Mouse (Mus musculus) CD4-positive naive resting alpha-beta T cell, adult 57 days (primary cell): ENCODE data around the gene Elavl2. TPM values are rescaled to one million over a fixed set of nuclear protein-coding genes. Genes with fewer than 3 reads are reported as not detected.

Experiments
- total RNA-seq: library from RNA; stranded (reverse); gene quantifications from one replicate; pipeline ENCODE4 v1.2.4, GENCODE M21; 2023

Elavl2 gene
- not detected for total RNA-seq

DNA sequence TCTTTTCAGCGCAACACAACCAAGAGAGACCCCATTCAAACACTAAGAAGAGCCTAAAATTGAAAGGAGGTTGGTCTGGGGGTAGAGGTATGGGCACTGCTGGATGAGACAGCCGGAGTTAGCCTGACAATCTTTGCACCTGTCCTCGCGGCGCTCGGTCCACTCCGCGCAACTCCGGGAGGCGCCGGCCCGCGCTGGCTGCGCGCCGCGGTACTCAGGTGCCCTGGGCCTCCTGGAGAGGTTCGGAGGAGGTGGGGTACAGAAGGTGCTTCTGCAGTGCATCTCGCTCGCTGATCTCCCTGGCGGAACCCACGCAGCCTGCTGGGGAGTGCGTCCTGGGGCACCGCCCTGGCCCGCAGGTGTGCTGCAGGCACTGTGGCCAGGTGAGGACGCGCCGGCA, at the start of gene Elavl2:
Gene Elavl2, minus strand, starts transcription at position 363 of the 400 bp plus-strand sequence.

